Mouse (Mus musculus) T-cell, adult 2 months (primary cell): ENCODE measurements around the gene Yars.
A peak's percentile ranks its signal among the peaks of the same experiment; 100 is the strongest.

Experiments
- DNase-seq: peaks from one replicate; pipeline ENCODE4 v3.0.0; 2022; ENCODE audit warnings: low spot score

Gene Yars

GRCm38 (mm10) chr4:129189542-129190519 lies at the start of gene Yars, which contains the start of gene S100pbp:
Gene Yars (plus strand): TSS chr4:129189760.
Gene S100pbp (minus strand): TSS chr4:129189727.
- DNase-seq = peak; percentile 98

GRCm38 (mm10) chr4:129140808-129141207 lies 48.8 kb upstream of the Yars start:
- DNase-seq = no peak

GRCm38 (mm10) chr4:129141560-129142438 lies 47.8 kb upstream of the Yars start:
- DNase-seq = no peak

- DNase-seq = no peak
Measured at GRCm38 (mm10) chr4:129142439-129143045, 47.0 kb upstream of the Yars start.

GRCm38 (mm10) chr4:129143509-129143908 lies 46.1 kb upstream of the Yars start:
- no peak for DNase-seq

GRCm38 (mm10) chr4:129144401-129145367 lies 44.9 kb upstream of the Yars start:
- no peak for DNase-seq

- no peak for DNase-seq
Measured at GRCm38 (mm10) chr4:129145411-129145810, 44.1 kb upstream of the Yars start.

GRCm38 (mm10) chr4:129145943-129146342 lies 43.6 kb upstream of the Yars start:
- no peak for DNase-seq

GRCm38 (mm10) chr4:129146392-129146791 lies 43.2 kb upstream of the Yars start:
- peak; percentile 32 for DNase-seq

- DNase-seq = no peak
Measured at GRCm38 (mm10) chr4:129147552-129148103, 41.9 kb upstream of the Yars start.

- no peak for DNase-seq
Measured at GRCm38 (mm10) chr4:129149321-129149720, 40.2 kb upstream of the Yars start.

GRCm38 (mm10) chr4:129151276-129151811 lies 38.2 kb upstream of the Yars start:
- DNase-seq = no peak

- no peak for DNase-seq
Measured at GRCm38 (mm10) chr4:129157541-129157940, 32.0 kb upstream of the Yars start.

GRCm38 (mm10) chr4:129158549-129158948 lies 31.0 kb upstream of the Yars start:
- DNase-seq = no peak

- DNase-seq = no peak
Measured at GRCm38 (mm10) chr4:129161076-129161475, 28.5 kb upstream of the Yars start.

- DNase-seq = no peak
Measured at GRCm38 (mm10) chr4:129161581-129162255, 27.8 kb upstream of the Yars start.

- DNase-seq = no peak
Measured at GRCm38 (mm10) chr4:129172529-129172928, 17.0 kb upstream of the Yars start.

GRCm38 (mm10) chr4:129179560-129179959 lies 10.0 kb upstream of the Yars start:
- DNase-seq = no peak

GRCm38 (mm10) chr4:129188041-129188659 lies 1.4 kb upstream of the Yars start:
- no peak for DNase-seq
